Mouse (Mus musculus) ES-CJ7 (cell line): ENCODE measurements at regions not wholly inside any gene's neighbourhood (a gene's known extent, or its start where the extent isn't known, plus 50 kb on each side); places are given as distances from the start of the nearest gene placed in this dataset.

Experiments
- DNase-seq: peaks from one replicate; pipeline ENCODE4 v3.0.0; 2011; ENCODE audit warnings: low read depth, low spot score

- peak; percentile 96 for DNase-seq
Measured at GRCm38 (mm10) chr6:10090966-10091495, 1142.8 kb downstream of the Nxph1 start.

- DNase-seq = peak; percentile 87
Measured at GRCm38 (mm10) chr6:10091920-10092661, 1143.9 kb downstream of the Nxph1 start.
